Mouse (Mus musculus): Measurements from ENCODE around the gene Rxfp2.

Rxfp2 gene

DNA sequence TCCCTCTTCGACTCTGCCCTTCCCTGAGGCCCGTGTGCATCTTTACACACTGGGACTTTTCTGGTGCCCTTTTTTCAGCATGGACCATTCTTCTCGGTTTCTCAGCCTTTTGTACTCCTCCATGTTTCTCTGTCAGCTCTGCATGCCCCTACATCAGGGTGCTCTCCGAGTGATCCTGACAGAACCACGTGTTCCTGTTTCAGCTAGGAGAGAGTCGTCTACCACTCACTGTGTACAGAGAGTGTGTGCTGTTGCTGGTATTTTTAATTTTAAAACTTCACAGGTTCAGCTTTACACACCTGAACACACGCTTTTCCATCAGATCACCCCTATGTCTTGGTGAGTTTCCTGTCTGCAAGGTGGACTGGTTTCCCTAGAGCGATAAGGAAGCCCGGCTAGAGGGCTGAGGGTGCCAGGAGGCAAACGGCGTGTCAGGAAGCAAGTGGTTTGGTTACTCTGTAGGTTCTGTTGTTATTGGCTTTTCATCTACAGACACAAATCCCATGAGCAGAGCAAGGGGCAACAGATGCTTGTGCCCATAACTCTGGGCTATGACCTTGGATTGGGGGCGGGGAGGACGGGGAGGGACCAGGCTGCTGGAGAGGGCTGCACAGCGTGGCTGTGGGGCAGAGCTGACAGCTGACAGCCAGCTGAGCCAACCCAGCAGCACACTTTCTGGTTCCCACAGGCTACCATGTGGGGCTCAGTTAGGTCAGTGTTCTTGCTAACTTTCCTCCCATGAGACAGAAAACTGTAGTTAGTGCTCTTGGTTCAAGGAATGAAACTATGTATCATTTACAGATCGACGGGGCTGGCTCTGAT lies 97.0 kb downstream of the Rxfp2 start:
- no peak for DNase-seq (ENCODE audit: low spot score)

GRCm38 (mm10) chr5:150116216-150116905 lies 97.9 kb downstream of the Rxfp2 start:
- DNase-seq (ENCODE audit: low spot score), result no peak

DNA sequence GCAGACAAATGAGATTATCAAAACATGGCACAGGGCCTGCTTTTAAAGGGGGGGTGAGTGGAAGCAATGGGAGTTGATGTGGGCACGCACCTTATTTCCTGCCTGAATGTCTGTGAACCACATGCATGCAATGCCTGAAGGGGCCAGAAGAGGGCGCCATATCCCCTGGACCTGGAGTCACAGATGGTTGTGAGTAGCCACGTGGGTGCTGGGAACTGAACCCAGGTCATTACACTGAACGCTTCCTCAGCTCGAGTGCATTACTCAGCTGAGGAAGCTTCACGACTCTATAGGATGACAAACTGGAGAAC lies 98.4 kb downstream of the Rxfp2 start:
- DNase-seq (ENCODE audit: low spot score), result no peak

- no peak for DNase-seq (ENCODE audit: low spot score)
Measured at GRCm38 (mm10) chr5:150118124-150118454, 99.6 kb downstream of the Rxfp2 start.

DNA sequence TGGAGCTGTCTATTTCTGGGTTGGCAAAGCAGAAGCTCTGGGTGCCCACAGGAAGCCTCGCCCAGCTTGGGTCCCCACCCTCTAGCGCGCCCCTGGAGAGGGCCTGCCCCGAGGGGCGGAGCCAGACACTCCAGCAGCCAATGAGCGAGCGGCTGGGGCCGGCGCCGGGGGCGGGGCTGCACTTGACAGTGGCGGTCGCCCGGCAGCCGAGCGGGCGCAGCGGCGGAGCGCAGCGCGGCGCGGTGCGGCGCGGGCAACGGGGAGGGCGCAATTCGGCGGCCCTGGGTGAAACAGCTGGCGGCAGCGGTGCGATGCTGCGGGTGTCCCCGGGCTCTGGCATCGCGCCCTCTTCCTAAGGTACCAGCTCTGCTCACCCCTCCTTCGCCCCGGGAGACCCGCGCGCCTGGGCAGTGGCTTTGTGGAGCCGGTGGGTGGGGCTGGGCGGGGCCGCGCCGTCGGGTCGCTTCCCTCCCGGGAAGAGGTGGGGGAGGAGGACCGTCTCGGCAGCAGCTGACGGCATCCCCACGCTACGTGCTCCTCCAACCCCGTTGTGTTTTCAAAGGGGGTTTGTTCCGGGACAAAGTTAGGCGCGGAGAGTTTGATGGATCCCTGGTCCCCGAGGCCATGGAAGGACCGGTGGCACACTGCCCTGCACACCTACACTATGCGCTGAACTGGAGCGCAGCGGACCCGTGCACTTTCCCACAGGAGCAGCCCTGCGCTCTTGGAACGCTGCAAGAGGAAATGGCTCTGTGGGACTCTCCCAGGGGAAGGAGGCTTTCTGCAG lies 100.2 kb downstream of the Rxfp2 start, which contains the start of gene Fry:
TSS of gene Fry (plus strand) at position 191 of the 787 bp plus-strand sequence.
- DNase-seq (ENCODE audit: low spot score), result peak; percentile 68

DNA sequence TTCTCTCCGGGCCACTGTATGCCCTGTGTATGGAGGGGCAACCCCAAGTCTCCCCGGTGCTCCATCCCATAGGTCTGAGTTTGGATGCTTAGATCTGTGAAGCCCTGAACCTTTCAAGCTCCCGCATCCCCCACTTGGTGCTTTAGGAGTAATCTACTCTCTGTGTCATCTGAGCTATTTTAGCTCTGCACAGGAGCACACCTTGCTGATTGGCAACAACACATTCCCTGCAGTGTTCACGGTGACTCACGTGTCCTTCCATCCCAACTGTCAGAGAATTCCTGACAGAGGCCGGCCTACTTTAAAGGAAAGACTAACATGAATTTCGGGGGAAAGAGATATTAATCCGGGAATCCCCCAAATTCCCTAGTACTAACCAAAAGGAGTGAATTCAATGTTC lies 102.2 kb downstream of the Rxfp2 start:
- DNase-seq (ENCODE audit: low spot score), result no peak

- DNase-seq (ENCODE audit: low spot score), result no peak
Measured at GRCm38 (mm10) chr5:150122095-150122494, 103.6 kb downstream of the Rxfp2 start.

DNA sequence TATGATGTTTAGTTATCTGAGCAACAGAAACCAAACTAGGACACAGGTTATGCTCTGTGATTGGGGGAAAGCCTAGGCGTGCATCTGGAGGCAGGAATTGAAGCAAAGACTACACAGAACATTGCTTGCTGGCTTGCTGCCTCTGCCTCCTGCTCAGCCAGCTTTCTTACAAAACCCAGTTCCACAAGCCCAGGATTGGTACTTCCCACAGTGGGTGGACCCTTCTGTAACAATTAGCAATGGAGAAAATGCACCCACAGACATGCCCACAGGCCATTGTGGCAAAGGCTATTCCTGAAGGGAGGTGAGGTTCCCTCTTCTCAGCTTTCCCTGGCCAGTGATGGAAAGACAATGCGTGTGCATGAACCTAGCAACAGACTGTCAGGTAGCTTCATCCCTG lies 104.1 kb downstream of the Rxfp2 start:
- DNase-seq (ENCODE audit: low spot score), result no peak

- no peak for DNase-seq (ENCODE audit: low spot score)
Measured at GRCm38 (mm10) chr5:150125920-150126319, 107.4 kb downstream of the Rxfp2 start.

GRCm38 (mm10) chr5:150128432-150128831 lies 110.0 kb downstream of the Rxfp2 start:
- DNase-seq (ENCODE audit: low spot score), result no peak

DNA sequence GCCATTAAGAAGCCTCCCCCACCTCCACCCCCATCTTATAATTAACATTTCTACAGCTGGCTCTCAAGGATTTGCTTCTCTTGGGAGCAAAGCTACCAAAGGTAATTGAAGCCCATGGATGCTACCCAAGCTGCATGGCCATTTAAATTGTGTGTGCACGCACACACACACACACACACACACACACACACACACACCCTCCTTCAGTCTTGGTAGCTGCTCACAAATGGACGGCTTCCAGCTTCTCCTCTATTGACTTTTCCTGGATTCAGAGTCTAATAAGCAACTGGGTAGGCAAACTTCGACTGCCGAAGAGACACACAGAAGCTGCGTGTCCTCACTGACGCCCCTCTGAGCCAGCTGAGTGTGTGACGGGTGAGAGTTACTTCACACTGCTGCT lies 111.7 kb downstream of the Rxfp2 start:
- DNase-seq (ENCODE audit: low spot score), result no peak

DNA sequence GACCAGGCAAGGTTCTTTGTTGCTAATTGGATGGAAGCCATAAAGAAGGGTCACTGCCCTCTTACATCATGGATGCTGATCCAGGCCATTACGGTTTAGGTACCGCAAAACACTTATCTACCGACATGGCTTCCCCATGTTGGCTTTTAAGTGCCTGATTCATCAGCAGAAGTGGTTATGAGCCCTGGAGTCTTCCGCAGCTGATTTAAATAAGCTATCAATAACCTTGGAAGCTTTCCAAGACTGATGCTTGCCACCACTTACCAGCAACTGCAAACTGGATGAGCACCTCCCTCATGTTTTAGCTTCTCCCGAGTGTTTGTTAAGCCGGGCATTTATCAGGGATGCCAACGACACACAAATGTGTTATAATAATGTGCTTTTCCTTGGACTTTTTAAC lies 112.7 kb downstream of the Rxfp2 start:
- DNase-seq (ENCODE audit: low spot score), result no peak

Data from layer of hippocampus, adult 9-10 months (tissue).